Mouse (Mus musculus) v-Abl transformed pro-B cells (cell line): ENCODE measurements around the gene Mier2.

Source experiments
- in situ Hi-C, 2 experiments: fragments of 400-800 bp; cut with MboI; formaldehyde crosslinking; loops; one replicate each; pipeline ENCODE4 v1.15.1; 2025; ENCODE audit not compliant: unreplicated experiment in 2 of 2

Mier2 gene

DNA sequence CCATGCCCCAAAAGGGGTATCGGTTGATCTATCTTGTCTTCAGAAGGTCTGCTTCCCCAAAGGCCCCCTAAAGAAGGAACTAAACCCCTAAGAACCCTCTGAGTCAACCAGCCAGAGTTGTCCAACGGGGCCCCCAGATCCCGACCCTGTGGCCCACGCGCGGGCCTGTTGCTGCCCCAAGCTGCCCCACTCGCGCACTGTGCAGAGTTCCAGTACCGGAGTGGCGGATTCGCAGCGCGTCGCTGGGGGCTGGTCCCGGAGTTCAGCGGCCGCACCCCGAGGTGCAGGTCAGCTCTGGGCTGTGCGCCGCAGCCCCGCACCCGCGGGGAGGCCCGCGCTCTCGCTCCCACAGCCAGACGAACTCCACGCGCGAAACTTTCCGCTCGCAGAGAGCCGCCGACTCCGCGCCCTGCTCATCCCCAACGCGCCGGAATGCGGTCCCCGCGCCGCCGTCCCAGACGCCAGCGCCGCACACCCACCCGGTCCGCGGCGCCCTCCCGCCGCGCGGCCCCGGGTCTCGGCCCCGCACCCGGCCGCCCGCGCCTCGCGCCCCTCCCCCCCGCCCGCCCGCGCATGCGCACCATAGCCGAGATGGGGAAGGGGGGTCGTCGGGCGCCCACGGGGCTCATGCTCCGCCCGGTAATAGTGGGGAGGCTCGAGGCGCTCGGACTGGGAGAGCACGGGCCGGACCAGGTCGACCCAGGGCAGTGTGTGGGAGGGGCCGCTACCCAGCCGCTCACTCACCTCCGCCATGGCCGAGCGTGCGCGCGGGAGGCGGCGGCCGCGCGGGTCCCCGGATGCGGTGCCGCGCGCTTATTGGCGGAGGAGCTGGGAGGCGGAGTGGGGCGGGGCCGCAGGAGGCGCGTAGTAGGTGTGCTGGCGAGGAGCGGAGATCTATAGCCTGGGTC lies at the start of gene Mier2:
Gene Mier2 (minus strand): TSS at position 870 of the 908 bp plus-strand sequence.
- in situ Hi-C loops: no loop called here

DNA sequence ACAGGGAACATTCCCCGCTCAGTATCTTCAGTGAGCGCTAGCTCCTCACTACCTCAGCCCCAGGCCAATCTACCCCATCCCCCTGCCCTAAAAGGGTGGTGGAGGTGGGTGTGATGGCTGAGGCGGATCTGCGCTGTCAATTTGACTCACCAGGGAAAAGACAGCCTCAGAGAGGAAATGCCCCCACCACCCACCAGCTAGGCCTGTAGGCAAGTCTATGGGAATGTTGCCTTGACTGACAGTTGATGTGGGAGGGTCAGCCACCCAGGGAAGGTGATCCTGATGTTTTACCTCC lies 42.9 kb upstream of the Mier2 start:
- in situ Hi-C loops: no loop called here

DNA sequence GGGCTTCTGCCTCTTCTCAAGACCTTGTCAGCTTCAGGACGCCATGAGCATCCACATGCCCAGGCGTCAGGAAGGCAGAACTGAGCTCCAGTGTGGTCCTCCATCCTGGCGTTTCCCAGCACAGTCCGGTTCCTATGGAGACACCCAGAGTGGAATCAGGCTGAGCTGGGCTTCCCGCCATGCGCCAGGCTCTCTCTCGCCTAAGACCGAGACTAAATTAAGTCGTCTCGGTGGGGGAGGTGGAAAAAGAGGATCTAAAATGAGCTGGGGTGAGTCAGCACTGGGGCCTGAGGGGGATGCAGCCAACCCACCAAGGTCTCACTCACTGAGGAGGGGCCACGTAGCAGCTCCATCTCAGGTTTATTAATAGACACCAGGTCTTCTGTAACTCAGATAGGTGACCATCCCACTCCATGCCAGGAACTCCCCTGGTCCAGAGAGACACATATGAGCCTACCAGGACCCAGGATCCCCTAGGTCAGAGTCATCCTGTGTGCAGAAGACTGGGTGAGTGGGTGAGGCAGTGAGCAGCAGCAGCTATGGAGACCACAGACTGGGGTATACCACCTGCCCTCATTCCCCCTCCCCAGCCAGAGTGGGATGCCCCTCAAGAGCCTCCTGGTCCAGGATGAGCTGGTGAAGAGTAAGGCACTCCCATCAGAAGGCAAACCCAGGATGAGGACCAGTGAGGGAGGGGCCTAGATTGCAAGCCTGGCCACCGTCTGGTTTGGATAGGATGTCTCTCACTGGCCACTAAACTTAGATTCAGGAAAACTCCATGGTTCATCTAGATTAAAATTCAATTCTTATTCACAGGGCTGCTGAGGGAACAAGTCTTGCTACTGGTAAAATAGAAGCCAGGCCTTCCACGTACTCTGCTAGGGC lies 42.3 kb upstream of the Mier2 start:
- in situ Hi-C loops: no loop called here

- in situ Hi-C loops: no loop called here
These were observed 40.6 kb upstream of the Mier2 start for GRCm38 (mm10) chr10:79595590-79595929.

DNA sequence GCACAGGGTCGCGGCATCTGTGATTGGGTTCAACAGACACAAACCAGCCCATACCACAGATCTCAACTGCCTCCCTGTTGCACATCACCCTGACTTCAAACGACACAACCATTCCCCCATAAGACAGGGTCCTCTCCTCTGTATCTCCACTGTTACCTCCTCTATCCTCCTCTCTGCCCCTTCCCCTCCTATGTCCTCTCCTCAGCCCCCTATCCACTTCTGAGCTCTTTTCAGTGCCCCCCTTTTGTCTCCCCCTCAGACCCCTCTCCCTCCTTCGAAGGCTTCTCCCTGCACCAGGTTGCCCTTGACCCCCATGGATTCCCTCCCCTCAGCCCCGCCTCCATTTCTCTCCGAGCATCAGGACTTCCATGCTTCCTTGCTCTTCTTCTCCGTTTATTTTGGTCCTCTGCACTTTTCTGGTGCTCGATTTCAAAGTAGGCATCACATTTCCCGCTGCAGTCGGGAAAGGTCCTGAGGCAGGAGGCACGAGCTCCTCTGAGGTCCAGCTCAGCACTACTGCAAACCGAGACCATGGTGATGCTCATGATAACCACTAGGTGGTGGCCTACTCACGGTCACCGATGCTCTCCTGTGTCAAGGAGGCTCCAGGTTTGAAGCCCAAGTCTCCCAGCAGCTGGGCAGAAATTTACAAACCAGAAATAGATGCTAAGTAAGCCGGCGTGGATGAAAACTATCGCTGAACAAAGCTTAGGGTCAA lies 40.0 kb upstream of the Mier2 start:
- in situ Hi-C loops: no loop called here

DNA sequence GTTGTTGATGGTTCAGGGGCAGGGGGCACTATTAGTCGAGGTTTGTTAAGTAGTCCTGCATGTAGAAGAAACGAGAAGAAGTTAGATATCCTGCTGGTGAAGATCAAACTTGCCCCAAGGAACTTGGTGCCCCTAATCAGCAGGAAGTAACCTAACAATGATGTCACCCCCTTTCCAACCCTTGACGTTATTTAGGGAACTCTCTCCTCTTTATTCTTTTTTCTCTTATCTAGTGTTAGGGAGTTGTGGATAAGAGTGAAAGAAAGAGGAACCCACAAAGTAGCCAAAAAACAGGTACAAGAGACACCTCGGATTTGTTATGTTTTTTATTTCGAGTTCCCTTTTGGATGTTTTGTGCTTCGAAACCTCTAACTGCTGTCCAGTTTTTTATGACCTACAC lies 39.1 kb upstream of the Mier2 start:
- in situ Hi-C loops: no loop called here

GRCm38 (mm10) chr10:79590702-79591101 lies 35.7 kb upstream of the Mier2 start:
- in situ Hi-C loops: no loop called here

- in situ Hi-C loops: no loop called here
These were observed 32.7 kb upstream of the Mier2 start for GRCm38 (mm10) chr10:79587752-79588126.

GRCm38 (mm10) chr10:79587061-79587751 lies 32.2 kb upstream of the Mier2 start, which contains the start of gene Theg:
TSS of gene Theg (minus strand) at chr10:79587331.
- in situ Hi-C loops: no loop called here

- in situ Hi-C loops: no loop called here
These were observed 31.2 kb upstream of the Mier2 start for GRCm38 (mm10) chr10:79586243-79586642.

GRCm38 (mm10) chr10:79585723-79586122 lies 30.7 kb upstream of the Mier2 start:
- in situ Hi-C loops: no loop called here

GRCm38 (mm10) chr10:79585136-79585535 lies 30.1 kb upstream of the Mier2 start:
- in situ Hi-C loops: no loop called here

- in situ Hi-C loops: loop anchor here in 1 of 2 experiments (5.0 kb wide), 1 partner anchor 68 kb away; no protein-coding TSS in a partner anchor
These were observed 29.4 kb upstream of the Mier2 start for GRCm38 (mm10) chr10:79584426-79584825.

- in situ Hi-C loops: loop anchor here in 1 of 2 experiments (5.0 kb wide), 1 partner anchor 68 kb away; no protein-coding TSS in a partner anchor
These were observed 29.0 kb upstream of the Mier2 start for GRCm38 (mm10) chr10:79584021-79584420.

GRCm38 (mm10) chr10:79581501-79581900 lies 26.5 kb upstream of the Mier2 start:
- in situ Hi-C loops: loop anchor here in 1 of 2 experiments (5.0 kb wide), 1 partner anchor 71 kb away; no protein-coding TSS in a partner anchor

- in situ Hi-C loops: loop anchor here in 1 of 2 experiments (5.0 kb wide), 1 partner anchor 71 kb away; no protein-coding TSS in a partner anchor
These were observed 25.8 kb upstream of the Mier2 start for GRCm38 (mm10) chr10:79580811-79581210.

- in situ Hi-C loops: loop anchor here in 1 of 2 experiments (5.0 kb wide), 1 partner anchor 72 kb away; no protein-coding TSS in a partner anchor
These were observed 25.4 kb upstream of the Mier2 start for GRCm38 (mm10) chr10:79580356-79580755.

- in situ Hi-C loops: loop anchor here in 1 of 2 experiments (5.0 kb wide), 1 partner anchor 73 kb away; no protein-coding TSS in a partner anchor
These were observed 24.8 kb upstream of the Mier2 start for GRCm38 (mm10) chr10:79579781-79580180.

DNA sequence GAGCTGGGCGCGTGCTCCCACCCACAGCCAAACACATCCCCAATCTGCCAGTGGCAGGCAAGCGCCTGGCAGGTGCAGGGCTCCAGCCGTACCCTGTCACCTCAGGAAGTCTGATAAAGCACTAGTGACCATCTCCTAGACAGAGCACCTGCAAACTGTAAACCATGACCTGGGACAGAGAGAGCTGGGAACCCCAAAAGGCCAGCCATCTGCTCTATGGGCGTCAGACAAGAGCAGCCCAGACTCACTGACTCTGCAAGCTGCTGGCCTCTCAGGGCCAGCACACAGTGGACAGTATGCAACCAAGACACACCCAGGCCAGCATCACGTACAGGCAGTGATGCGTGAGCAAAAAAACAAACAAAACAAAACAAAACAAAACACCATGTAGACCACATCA lies 23.9 kb upstream of the Mier2 start:
- in situ Hi-C loops: no loop called here

- in situ Hi-C loops: no loop called here
These were observed 23.3 kb upstream of the Mier2 start for GRCm38 (mm10) chr10:79578276-79578675.
